Mouse (Mus musculus) brain, embryonic 14.5 days (tissue): Measurements from ENCODE around the gene Strn4.

Source experiments
- CTCF ChIP-seq: fragments of 200-500 bp; IDR thresholded peaks from 2 replicates; pipeline ENCODE4 v1.5.1; 2012; ENCODE audit warnings: inconsistent platforms, mild to moderate bottlenecking, moderate library complexity, borderline replicate concordance; ENCODE audit not compliant: insufficient read depth, insufficient read length; ENCODE audit errors: extremely low read depth
- POLR2A ChIP-seq: fragments of 200-500 bp; IDR thresholded peaks from 2 replicates; pipeline ENCODE4 v1.6.1; 2012; ENCODE audit warnings: mild to moderate bottlenecking, inconsistent platforms, borderline replicate concordance; ENCODE audit not compliant: poor library complexity, insufficient read depth, insufficient read length, severe bottlenecking; ENCODE audit errors: extremely low read depth

DNA sequence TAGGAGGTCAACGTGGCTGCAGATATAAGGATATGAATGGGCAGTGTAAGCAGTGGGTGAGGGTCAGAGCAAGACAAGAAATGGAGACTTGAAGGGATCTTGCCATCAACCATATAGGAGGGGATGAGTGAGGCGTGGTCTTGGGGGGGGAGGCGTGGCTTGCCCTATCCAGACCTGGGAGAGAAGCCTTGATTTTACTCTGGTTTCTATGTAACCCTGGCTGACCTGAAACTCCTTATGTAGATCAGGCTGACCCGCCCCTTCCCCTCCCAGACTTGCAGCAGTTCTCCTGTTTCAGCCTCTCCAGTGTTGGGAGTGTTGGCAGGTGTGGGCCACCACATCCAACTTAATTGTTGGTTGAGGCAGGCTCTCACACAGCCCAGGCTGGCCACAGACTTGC lies 68.6 kb downstream of the Strn4 start:
- TF ChIP-seq CTCF (no peak), POLR2A (no peak)
